Mouse (Mus musculus): Measurements from ENCODE around the gene Gm49396. TPM values are rescaled to one million over a fixed set of nuclear protein-coding genes. Genes with fewer than 3 reads are reported as not detected.
A peak's percentile ranks its signal among the peaks of the same experiment; 100 is the strongest.

Gm49396 gene
- total and polyA plus RNA-seq, 2 experiments from 2014 or later, result 6.0 to 7.2 TPM

- H3K36me3 ChIP-seq (ENCODE audit: insufficient read depth, low read length), result peaks cover 20% of the 10 kb centered on the region
- H3K9me3 ChIP-seq (ENCODE audit: low read length), result no peaks in the 10 kb centered on the region
- H3K27ac ChIP-seq (ENCODE audit: low read depth, low read length), result no peak overlapping the region
- peak overlapping the region; percentile 76 for H3K4me2 ChIP-seq (ENCODE audit: low read depth, low read length, poor library complexity, severe bottlenecking)
- no peak overlapping the region for H3K4me3 ChIP-seq (ENCODE audit: low read depth, low read length)
- no peak for TF ChIP-seq CTCF (IDR thresholded peaks at IDR 0.05)
- no peaks in the 10 kb centered on the region for H3K27me3 ChIP-seq (ENCODE audit: insufficient read depth, low read length)
- no peak for ATAC-seq (ENCODE audit: low FRiP score)
- WGBS, result 87% methylated on average over 22 of the region's 22 CpGs
- H3K4me1 ChIP-seq (ENCODE audit: insufficient read depth, low read length), result peaks cover 9% of the 10 kb centered on the region; the same call in 1 of the 2 replicates
- DNase-seq (ENCODE audit: low spot score), result no peak
- peak overlapping the region; percentile 62; the same call in 1 of the 2 replicates for H3K9ac ChIP-seq (replicated peaks; ENCODE audit: low read length, poor library complexity, severe bottlenecking)
These were observed 9.1 kb upstream of the Gm49396 start for GRCm38 (mm10) chr7:30553810-30554584.

GRCm38 (mm10) chr7:30556894-30557536 is 6.1 kb upstream of the Gm49396 start:
- H3K4me3 ChIP-seq (ENCODE audit: low read depth, low read length), result no peak overlapping the region
- H3K4me2 ChIP-seq (ENCODE audit: low read depth, low read length, poor library complexity, severe bottlenecking), result no peak overlapping the region
- 95% methylated on average over 18 of the region's 18 CpGs for WGBS
- no peak for ATAC-seq (ENCODE audit: low FRiP score)
- peaks cover 20% of the 10 kb centered on the region for H3K36me3 ChIP-seq (ENCODE audit: insufficient read depth, low read length)
- peak; percentile 44 for TF ChIP-seq CTCF (IDR thresholded peaks at IDR 0.05)
- no peak for DNase-seq (ENCODE audit: low spot score)
- no peaks in the 10 kb centered on the region for H3K27me3 ChIP-seq (ENCODE audit: insufficient read depth, low read length)
- no peak overlapping the region for H3K9ac ChIP-seq (replicated peaks; ENCODE audit: low read length, poor library complexity, severe bottlenecking)
- H3K4me1 ChIP-seq (ENCODE audit: insufficient read depth, low read length), result peaks cover 9% of the 10 kb centered on the region; the same call in 1 of the 2 replicates
- no peak overlapping the region for H3K27ac ChIP-seq (ENCODE audit: low read depth, low read length)
- no peaks in the 10 kb centered on the region for H3K9me3 ChIP-seq (ENCODE audit: low read length)

GRCm38 (mm10) chr7:30557901-30558514 is 5.1 kb upstream of the Gm49396 start:
- no peaks in the 10 kb centered on the region for H3K27me3 ChIP-seq (ENCODE audit: insufficient read depth, low read length)
- H3K9ac ChIP-seq (replicated peaks; ENCODE audit: low read length, poor library complexity, severe bottlenecking), result no peak overlapping the region
- no peaks in the 10 kb centered on the region for H3K9me3 ChIP-seq (ENCODE audit: low read length)
- no peak for DNase-seq (ENCODE audit: low spot score)
- H3K36me3 ChIP-seq (ENCODE audit: insufficient read depth, low read length), result peaks cover 20% of the 10 kb centered on the region
- ATAC-seq (ENCODE audit: low FRiP score), result no peak
- H3K4me1 ChIP-seq (ENCODE audit: insufficient read depth, low read length), result peaks cover 9% of the 10 kb centered on the region; the same call in 1 of the 2 replicates
- TF ChIP-seq CTCF (IDR thresholded peaks at IDR 0.05), result no peak
- peak overlapping the region; percentile 92 for H3K4me2 ChIP-seq (ENCODE audit: low read depth, low read length, poor library complexity, severe bottlenecking)
- H3K4me3 ChIP-seq (ENCODE audit: low read depth, low read length), result no peak overlapping the region
- no peak overlapping the region for H3K27ac ChIP-seq (ENCODE audit: low read depth, low read length)
- 91% methylated on average over 13 of the region's 13 CpGs for WGBS

GRCm38 (mm10) chr7:30558656-30559442 is 4.3 kb upstream of the Gm49396 start:
- DNase-seq (ENCODE audit: low spot score) (no peak), ATAC-seq (ENCODE audit: low FRiP score) (no peak)
- Histone ChIP-seq H3K4me3 (ENCODE audit: low read depth, low read length) (peak overlapping the region; percentile 57), H3K9ac (replicated peaks; ENCODE audit: low read length, poor library complexity, severe bottlenecking) (peak overlapping the region; percentile 79), H3K9me3 (ENCODE audit: low read length) (no peaks in the 10 kb centered on the region), H3K36me3 (ENCODE audit: insufficient read depth, low read length) (peaks cover 20% of the 10 kb centered on the region), H3K4me2 (ENCODE audit: low read depth, low read length, poor library complexity, severe bottlenecking) (peak overlapping the region; percentile 92), H3K27me3 (ENCODE audit: insufficient read depth, low read length) (no peaks in the 10 kb centered on the region), H3K27ac (ENCODE audit: low read depth, low read length) (peak overlapping the region; percentile 51; the same call in 1 of the 2 replicates), H3K4me1 (ENCODE audit: insufficient read depth, low read length) (0 out of 2 replicates have a peak, but pooled peaks cover under 1% of the 10 kb centered on the region)
- no peak for TF ChIP-seq CTCF (IDR thresholded peaks at IDR 0.05)
- 18% methylated on average over 12 of the region's 12 CpGs for WGBS

GRCm38 (mm10) chr7:30559443-30559954 is 3.6 kb upstream of the Gm49396 start, which contains the start of gene Lin37:
Gene Lin37, minus strand, starts transcription at chr7:30559838.
- ATAC-seq (ENCODE audit: low FRiP score) (peak; percentile 87), DNase-seq (ENCODE audit: low spot score) (peak; percentile 99)
- H3K27ac ChIP-seq (ENCODE audit: low read depth, low read length), result peak within 1 kb of the TSS; percentile 51; the same call in 1 of the 2 replicates
- no peaks in the 10 kb centered on the region for H3K4me1 ChIP-seq (ENCODE audit: insufficient read depth, low read length)
- no peak for TF ChIP-seq CTCF (IDR thresholded peaks at IDR 0.05)
- no peaks in the 10 kb centered on the region for H3K9me3 ChIP-seq (ENCODE audit: low read length)
- peak within 1 kb of the TSS; percentile 57 for H3K4me3 ChIP-seq (ENCODE audit: low read depth, low read length)
- H3K36me3 ChIP-seq (ENCODE audit: insufficient read depth, low read length), result peaks cover 18% of the 10 kb centered on the region
- H3K9ac ChIP-seq (replicated peaks; ENCODE audit: low read length, poor library complexity, severe bottlenecking), result peak within 1 kb of the TSS; percentile 79
- under 1% methylated on average over 20 of the region's 20 CpGs for WGBS
- H3K4me2 ChIP-seq (ENCODE audit: low read depth, low read length, poor library complexity, severe bottlenecking), result peak within 1 kb of the TSS; percentile 92
- no peaks in the 10 kb centered on the region for H3K27me3 ChIP-seq (ENCODE audit: insufficient read depth, low read length)

Measured in midbrain, postnatal 0 days (tissue).